Mouse (Mus musculus): Measurements from ENCODE around the gene Gm10720.
"Not testable (repeated sequence)": the region's sequence is repeated elsewhere in the genome, so short reads cannot be mapped to it uniquely, and the experiment has no call there.

- TF ChIP-seq POLR2A (IDR thresholded peaks at IDR 0.05; ENCODE audit: insufficient read length, low read depth); MAX (IDR thresholded peaks at IDR 0.05; ENCODE audit: low read depth); TCF12 (IDR thresholded peaks at IDR 0.05; ENCODE audit: insufficient read depth, poor library complexity, severe bottlenecking); E2F4 (IDR thresholded peaks at IDR 0.05; ENCODE audit: insufficient read depth); MYOD1 (IDR thresholded peaks at IDR 0.05; ENCODE audit: control insufficient read depth in 1 of 3, insufficient read length in 2 of 3, low read depth in 2 of 3); MYOG (IDR thresholded peaks at IDR 0.05; ENCODE audit: control insufficient read depth in 1 of 3, insufficient read depth in 1 of 3, insufficient read length in 2 of 3, low read depth in 2 of 3): not testable (repeated sequence)
Measured at GRCm38 (mm10) chr9:3023985-3024648, 8.7 kb downstream of the Gm10720 start.
